Mouse (Mus musculus) mouse trophoblast stem cell (cell line): ENCODE results near the gene Glrx2.

Source experiments
- in situ Hi-C, 2 experiments: fragments of 300-500 bp; cut with MseI, MboI; formaldehyde crosslinking; loops; 2 replicates in 1 of 2; 3 replicates in 1 of 2; pipeline ENCODE4 v1.15.1; 2025

Glrx2 gene

DNA sequence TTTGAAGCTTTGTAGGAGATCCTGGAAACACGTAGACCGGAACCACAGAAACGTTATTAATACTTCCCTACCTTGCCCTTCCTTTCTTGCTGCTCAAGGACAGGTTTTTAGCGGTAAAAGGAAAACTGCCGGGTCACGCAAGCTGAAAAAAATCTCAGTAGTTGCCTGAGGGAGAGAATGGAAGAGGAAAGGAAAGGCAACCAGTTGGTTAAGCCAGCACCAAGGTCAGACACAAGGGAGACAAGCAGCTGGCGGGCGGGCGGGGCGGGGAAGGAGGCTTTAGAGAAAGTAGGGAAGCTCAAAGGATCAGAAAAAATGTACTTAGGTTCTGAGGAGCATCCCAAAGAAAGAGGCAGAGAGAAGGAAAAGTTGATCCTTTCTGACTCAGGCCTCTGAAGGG is 29.7 kb downstream of the Glrx2 start:
- in situ Hi-C loops: no loop called here

GRCm38 (mm10) chr1:143762159-143762558 is 46.0 kb downstream of the Glrx2 start:
- in situ Hi-C loops: no loop called here

DNA sequence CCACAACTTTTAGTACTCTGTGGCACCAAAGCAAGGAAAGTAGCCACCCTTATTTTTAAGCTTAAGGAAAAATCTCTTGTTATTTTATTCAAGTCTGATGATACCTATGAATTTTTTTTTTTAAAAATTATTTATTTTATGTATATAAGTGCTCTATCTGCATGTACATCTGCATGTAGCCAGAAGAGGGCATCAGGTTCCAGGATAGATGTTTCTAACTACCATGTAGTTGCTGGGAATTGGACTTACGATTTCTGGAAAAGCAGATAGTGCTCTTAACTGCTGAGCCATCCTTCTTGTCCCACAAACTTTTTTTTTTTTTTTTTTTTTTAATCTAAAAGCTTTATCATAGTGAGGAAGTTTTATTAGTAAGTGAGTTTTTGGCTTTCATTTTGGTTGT is 48.3 kb downstream of the Glrx2 start:
- in situ Hi-C loops: no loop called here

GRCm38 (mm10) chr1:143765801-143766200 is 49.7 kb downstream of the Glrx2 start:
- in situ Hi-C loops: no loop called here

DNA sequence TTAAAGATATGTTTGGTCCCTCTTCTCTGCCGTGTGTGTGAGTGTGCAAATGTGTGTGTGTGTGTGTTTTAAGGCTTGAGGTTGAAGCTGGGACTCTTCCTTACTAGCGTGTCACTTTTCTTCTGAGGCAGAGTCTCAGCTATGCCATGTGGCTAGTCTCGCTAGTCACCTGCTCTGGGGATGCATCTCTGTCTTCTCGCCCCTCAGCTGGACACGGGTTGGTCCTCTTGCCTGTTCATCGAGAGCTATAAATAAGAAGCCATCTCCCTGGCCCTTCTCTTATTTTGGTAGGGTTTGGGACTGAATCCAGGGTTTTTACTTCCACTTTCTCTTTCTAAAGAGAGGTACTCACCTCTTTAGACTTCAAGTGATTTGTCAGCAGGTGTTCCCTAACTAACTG is 50.1 kb downstream of the Glrx2 start:
- in situ Hi-C loops: no loop called here

DNA sequence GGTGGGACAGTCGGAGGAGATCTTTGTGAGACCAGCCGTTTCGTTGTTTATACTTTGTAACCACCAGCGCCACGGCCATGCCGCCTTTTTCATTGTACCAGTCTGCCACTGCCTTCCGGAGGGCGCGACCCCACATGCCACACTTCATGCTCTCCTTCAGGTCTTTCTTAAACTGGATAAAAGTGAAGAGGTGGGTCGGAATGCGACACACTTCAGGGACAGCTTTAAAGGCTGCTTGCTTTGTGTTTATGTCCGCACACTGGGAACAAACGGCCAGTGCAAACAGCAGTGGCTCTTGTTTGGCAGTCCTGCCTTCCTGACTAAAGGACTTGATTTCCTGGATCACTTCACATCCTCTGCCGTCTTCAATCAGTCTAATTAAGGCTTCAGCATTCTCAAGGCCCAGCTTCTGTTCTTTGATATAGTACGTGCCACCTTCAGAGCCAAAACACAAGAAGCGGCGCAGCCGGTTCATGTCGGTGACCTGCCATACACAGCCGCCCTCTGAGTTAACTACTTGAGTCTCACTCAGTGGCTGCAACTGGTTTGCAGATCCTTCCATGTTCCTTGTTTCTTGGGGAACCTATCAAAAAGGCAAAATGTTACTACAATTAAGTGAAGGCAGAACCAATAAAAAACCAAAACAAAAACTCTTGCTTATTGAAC is 54.4 kb downstream of the Glrx2 start:
- in situ Hi-C loops: no loop called here

- in situ Hi-C loops: no loop called here
Observed at GRCm38 (mm10) chr1:143773082-143773481, 56.9 kb downstream of the Glrx2 start.

- in situ Hi-C loops: no loop called here
Observed at GRCm38 (mm10) chr1:143773909-143774308, 57.8 kb downstream of the Glrx2 start.

GRCm38 (mm10) chr1:143776446-143777411 is 60.6 kb downstream of the Glrx2 start, which contains the start of the genes Trove2 and Uchl5:
TSS of gene Trove2 (minus strand) at chr1:143777068.
TSS of gene Uchl5 (plus strand) at chr1:143777272.
- in situ Hi-C loops: no loop called here

DNA sequence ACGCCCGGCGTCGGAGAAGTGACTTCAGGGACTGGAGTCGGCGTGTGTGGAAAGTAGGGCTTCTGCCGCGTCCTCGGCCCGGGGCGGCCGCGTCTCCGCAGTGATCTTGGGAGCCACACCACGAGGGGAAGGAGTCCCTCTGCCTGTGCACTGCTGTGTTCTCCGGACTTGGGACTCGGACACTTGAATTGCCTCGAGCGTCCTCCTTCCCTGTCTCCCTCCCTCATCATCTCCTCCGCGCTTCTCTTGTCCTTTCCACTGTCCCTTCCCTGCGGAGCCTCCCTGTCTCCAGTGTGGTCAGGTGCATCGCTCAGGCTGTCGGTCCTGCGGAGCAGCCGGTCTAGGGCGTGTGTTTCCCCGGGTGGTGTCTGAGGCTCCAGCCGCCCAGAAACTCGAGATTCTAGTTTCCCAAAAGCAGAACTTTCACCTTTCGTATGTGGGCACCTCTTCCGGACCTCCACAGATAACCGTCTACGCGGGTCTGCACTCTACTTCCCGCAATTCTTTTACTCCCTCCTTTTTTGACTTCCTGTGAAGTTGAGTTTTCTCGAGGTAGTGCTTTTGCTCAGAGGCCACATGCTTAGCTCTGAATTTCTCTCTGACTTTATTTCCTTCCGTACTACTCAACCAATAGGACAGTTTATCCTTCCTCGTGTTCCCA is 61.5 kb downstream of the Glrx2 start:
- in situ Hi-C loops: no loop called here

DNA sequence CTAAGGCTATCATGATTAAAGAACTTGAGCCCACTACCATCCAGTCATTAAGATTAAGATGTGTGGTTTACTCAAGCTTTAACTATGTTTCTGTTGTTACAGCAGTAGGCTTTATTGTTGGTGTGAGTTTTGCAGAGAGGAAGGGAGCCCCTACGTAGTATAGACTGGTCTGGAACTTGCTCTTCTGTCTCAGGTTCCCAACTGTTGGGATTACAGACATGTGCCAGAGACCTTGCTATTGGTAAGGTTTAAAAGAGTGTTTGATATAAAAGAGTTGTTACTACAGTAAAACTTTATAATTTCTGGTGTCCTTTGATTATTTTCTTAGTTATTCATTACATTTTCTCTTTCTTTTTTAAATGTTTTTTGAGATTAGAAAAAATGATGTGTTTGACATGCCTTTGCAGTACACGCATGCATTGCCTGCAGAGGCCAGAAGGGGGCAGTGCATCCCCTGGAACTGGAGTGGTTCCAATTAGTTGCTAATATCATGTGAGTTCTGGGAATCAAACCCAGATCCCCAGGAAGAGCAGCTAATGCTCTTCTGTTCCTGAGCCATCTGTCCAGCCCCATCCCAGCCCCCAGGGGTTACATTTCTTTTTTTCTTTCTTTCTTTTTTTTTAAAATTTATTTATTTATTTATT is 72.6 kb downstream of the Glrx2 start:
- in situ Hi-C loops: no loop called here
